Mouse (Mus musculus): Measurements from ENCODE around the gene Mrpl35. TPM values are rescaled to one million over a fixed set of nuclear protein-coding genes. Genes with fewer than 3 reads are reported as not detected.

Mrpl35 gene
- 10 to 100 TPM in 1 of 2 experiments, 1 to 10 TPM in 1; 9.2 to 15.8 TPM for total RNA-seq (2023)

DNA sequence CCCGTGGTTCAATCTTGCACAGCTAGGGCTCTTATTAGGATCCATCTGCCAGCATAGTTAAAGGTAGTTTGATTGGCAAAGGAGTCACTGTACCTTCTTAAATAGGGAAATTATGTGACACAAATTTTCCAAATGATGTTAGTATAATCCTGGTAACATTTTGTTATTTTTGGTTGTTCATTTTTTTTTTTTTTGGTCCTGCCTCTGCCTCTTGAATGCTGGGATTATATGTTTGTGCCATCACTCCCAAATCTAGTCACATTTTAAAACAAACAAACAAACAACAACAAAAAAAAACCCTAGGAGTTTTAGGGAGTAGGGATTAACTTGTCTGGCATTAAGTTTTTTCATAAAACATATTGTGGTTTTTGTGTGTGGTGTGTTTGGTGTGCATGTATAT is at the start of gene Mrpl35:
Mrpl35 (minus strand) TSS at position 101 of the 400 bp plus-strand sequence.

DNA sequence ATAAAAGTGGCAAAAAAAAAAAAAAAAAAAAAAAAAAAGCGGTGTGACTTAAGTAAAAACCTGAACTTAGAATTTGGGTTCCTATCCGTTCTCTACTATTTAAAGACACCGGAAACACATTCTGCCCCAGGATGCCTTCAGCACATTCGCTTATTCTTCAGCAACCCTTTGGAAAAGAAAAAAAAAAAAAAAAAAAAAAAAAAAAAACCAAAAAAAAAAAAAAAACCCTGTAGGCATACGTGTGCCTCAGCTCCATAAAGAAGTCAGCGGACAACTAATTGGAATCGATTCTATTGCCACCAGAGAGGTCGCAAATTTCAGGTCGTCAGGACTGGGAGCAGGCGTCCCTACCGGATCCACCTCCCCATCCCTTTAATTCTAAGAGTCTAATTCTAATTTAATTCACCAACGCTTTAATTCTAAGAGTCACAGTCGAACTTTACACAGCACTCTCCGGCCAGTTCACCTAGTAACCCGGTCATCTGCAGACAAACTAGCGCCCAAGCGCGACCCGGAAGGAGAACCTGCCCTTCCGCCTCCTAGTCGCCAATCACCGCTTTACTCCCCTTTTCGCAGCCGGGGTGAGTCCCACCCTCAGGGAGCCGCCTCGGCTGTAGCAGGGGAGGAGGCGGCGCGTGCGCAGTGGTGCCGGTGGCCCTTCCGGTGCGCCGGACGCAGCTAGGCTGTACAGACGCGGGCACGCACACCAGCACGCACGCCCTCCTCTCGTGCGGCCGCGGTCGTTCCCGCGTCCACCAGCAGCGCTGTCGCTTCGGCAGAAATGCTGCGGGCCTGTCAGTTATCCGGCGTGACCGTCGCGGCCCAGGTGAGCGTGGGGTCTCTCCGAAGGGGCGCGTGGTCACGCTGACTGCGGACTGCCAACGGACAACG is 4.2 kb upstream of the Mrpl35 start, which contains the start of gene Immt:
Immt (plus strand) TSS at position 642 of the 891 bp plus-strand sequence.

Other genes with a start within 250 kb of the Mrpl35 start
- gene Kdm3a, start 194.0 kb downstream of the Mrpl35 start, total RNA-seq (2023): 10 to 100 TPM; 30.5 to 30.6 TPM
- under 1 TPM; 0.37 to 0.42 TPM for gene Reep1, start 119.4 kb downstream of the Mrpl35 start, total RNA-seq (2023)
- 10 to 100 TPM; 58.9 to 60.1 TPM for gene Immt, start 4.4 kb upstream of the Mrpl35 start, total RNA-seq (2023)
- 10 to 100 TPM; 32.2 to 36.0 TPM for gene Ptcd3, start 81.8 kb upstream of the Mrpl35 start, total RNA-seq (2023)
- gene Polr1a, start 82.1 kb upstream of the Mrpl35 start, total RNA-seq (2023): 10 to 100 TPM; 37.7 to 52.8 TPM